Mouse (Mus musculus) thymus, adult 2 months (tissue): ENCODE data around the gene Abtb2.
A peak's percentile ranks its signal among the peaks of the same experiment; 100 is the strongest.

Experiments used
- CTCF ChIP-seq: fragments of 200-500 bp; IDR thresholded peaks from 2 replicates; pipeline ENCODE4 v1.5.1; 2012; ENCODE audit warnings: mild to moderate bottlenecking, control low read depth, low read length, moderate library complexity, borderline replicate concordance; ENCODE audit not compliant: control insufficient read depth, poor library complexity, insufficient read depth; ENCODE audit errors: extremely low read depth
- POLR2A ChIP-seq: fragments of 200-500 bp; IDR thresholded peaks from 2 replicates; pipeline ENCODE4 v1.6.1; 2012; ENCODE audit warnings: mild to moderate bottlenecking, low read length, control low read depth, moderate library complexity; ENCODE audit not compliant: control insufficient read depth, poor library complexity, insufficient read depth; ENCODE audit errors: extremely low read depth

DNA sequence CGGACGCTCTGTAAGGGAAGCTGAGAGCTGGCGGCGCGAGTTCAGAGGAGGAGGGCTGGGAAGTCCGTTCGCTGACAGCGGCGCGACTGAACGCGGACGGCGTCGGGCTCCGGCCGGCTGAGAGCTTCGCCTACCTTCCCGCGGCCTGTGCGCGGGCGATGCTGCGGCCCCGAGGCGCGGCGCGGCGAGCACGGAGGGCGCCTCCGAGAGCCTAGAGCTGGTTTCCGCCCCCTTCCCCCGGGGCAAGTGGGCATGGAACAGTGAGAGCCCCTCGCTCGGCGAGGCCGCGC, 258 bp downstream of the Abtb2 start:
- 0 out of 2 replicates have a peak, but pooled peaks have one; percentile 6 for TF ChIP-seq CTCF
- TF ChIP-seq POLR2A: no peak
